Mouse (Mus musculus) layer of hippocampus, adult 8-10 months (tissue): Measurements from ENCODE around the gene H2al1h. TPM values are rescaled to one million over a fixed set of nuclear protein-coding genes. Genes with fewer than 3 reads are reported as not detected.

ENCODE experiments used
- total RNA-seq, 4 experiments: library from RNA; stranded (reverse); gene quantifications; 2 replicates each; pipeline ENCODE4 v1.2.4; 2022

H2al1h gene
- total RNA-seq, 4 experiments from 2014 or later: not detected

Other genes starting within 250 kb of the H2al1h start
- not detected for gene H2al1a, start 22.2 kb upstream of the H2al1h start, total RNA-seq
- not detected for gene H2al1b, start 19.1 kb upstream of the H2al1h start, total RNA-seq
- gene H2al1c, start 15.8 kb upstream of the H2al1h start, total RNA-seq: not detected
- not detected for gene H2al1d, start 12.7 kb upstream of the H2al1h start, total RNA-seq
- not detected for gene H2al1e, start 9.6 kb upstream of the H2al1h start, total RNA-seq
- gene H2al1f, start 6.3 kb upstream of the H2al1h start, total RNA-seq: not detected
- not detected for gene H2al1g, start 3.2 kb upstream of the H2al1h start, total RNA-seq
- not detected for gene H2al1i, start 3.2 kb downstream of the H2al1h start, total RNA-seq
- gene H2al1j, start 6.3 kb downstream of the H2al1h start, total RNA-seq: not detected